Mouse (Mus musculus) kidney, adult 8-10 months (tissue): ENCODE measurements around the gene Rnf181.
A peak's percentile ranks its signal among the peaks of the same experiment; 100 is the strongest.

Experiments used
- DNase-seq, 2 experiments: peaks; one replicate each; pipeline ENCODE4 v3.0.0; 2022

Gene Rnf181

DNA sequence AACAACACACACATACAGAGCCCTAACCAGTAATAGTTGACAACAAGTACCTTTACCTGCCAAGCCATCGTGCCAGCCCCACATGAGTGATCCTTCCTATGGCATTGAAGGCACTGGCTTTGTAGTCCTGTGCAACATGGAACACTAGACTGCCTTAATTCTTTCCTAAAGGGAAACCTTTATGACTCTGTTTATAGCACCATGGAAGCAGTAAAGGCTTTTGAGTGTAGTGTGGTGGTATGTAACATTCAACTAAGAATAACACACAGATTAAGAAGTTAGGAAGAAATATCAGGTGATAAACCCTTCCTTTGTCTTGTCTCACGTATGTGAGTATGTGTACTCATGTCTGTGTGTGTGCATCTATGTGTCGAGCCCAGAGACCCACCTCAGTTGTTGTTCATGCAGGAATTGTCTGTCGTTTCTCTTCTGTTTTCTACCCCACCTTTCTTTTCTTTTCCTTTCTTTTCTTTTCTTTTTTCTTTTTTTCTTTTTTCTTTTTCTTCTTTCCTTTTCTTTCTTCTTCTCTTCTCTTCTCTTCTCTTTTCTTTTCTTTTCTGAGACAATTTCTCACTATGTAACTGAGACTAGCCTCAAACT, at the start of gene Rnf181:
TSS of gene Rnf181 (minus strand) at position 113 of the 600 bp plus-strand sequence.
- DNase-seq: no peak

DNA sequence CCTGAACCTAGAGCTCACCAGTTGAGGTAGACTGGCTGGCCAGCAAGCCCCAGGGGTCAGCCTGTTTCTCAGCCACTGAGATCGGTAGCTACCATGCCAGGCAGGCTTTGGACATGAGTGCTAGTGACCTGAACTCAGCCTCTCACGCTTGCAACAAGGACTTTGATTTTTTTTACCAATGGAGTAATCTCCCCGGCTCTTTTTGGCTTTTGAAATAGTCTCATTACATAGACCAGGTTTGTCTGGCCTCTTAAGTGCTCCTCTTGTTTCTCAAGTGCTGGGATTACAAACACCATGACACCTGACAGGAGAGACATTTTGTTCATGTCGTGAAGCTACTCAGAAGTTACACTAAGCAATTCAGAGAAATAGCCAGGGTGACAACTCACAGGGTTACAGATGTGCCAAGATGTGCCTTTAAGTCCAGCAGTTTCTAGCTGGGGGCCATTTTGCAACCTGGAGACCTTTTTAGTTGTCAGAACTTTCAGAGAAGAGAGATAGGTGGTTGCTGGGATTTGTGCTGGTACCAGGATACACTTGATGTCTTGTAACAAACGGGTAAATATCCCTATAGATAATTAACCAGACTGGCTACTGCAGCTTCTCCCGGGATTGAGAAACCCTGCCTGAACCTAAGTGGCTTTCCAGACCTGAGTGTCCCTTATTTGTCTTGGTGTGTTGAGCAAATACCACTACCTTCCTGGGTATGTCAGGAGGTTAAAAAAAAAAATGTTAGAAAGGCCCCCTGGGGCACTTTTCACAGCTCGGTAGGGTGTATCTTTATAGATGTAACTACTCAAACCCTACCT, 49.4 kb upstream of the Rnf181 start:
- no peak for DNase-seq

DNA sequence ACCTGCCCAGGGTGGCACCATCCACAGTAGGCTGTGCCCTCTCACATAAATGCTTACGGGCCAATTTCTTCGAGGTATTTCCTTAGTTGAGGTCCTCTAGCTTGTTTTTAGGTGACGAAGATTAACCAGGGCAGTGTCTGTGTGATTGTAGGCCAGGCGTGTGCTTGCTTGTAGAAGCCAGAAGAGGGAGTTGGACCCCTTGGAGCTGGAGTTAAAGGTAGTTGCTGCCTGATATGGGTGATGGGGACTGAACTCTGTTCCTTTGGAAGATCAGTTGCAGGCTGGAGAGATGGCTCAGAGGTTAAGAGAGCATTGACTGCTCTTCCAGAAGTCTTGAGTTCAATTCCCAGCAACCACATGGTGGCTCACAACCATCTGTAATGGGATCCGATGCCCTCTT, 48.4 kb upstream of the Rnf181 start:
- no peak for DNase-seq

DNA sequence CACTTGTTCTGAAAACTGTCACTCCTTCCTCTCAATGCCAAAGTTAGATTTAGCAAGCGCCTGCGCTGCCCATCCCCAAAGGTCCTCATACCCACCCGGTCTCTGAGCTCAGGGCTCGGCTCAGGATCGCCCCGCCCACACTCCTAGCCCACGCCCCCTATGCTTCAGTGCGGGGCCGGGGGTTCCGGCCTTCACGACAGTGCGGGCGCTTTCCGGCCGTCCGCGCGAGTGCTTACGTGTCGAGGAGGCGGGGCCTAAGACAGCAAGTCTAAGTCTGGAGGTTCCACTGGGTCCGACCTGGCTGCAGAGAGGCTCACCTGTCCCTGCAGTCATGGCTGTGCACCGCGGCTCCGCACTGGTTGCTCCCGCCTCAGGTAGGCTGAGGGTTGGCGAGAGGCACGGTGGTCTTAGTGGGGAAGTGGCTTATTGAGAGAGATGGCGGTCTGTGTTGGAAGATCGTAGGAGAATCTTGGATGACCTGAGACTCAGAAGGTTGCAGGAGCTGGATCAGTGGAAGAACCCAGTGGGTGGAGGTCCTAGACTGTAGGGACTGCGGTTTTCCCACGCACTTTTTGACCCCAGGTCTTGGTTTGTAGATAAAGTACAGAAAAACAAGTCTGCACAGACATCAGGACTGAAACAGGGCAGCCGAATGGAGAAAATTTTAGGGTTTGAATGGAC, 47.5 kb upstream of the Rnf181 start, which contains the start of gene Ggcx:
TSS of gene Ggcx (plus strand) at position 233 of the 681 bp plus-strand sequence.
- peak; percentile 96 to 97 for DNase-seq

GRCm38 (mm10) chr6:72410518-72410917, 43.8 kb upstream of the Rnf181 start:
- DNase-seq: no peak

GRCm38 (mm10) chr6:72410003-72410402, 43.2 kb upstream of the Rnf181 start:
- no peak for DNase-seq

GRCm38 (mm10) chr6:72409567-72409966, 42.8 kb upstream of the Rnf181 start:
- peak; percentile 64 to 81 for DNase-seq

DNA sequence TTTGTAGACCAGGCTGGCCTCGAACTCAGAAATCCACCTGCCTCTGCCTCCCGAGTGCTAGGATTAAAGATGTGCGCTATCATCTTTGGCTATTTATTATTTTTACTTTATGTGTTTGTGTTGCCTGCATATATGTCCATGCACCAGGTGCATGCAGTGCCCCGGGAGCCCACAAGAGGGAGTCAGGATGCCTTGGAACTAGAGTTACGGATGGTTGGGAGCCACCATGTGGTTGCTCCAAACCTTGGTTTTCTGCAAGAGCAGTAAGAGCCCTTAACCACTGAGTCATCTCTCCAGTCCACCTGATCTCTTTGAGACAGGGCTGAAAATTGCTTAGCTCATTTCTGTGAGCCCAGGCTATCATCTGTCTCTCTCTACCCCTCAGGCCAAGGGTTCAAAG, 40.4 kb upstream of the Rnf181 start:
- DNase-seq: peak; percentile 78 to 90

DNA sequence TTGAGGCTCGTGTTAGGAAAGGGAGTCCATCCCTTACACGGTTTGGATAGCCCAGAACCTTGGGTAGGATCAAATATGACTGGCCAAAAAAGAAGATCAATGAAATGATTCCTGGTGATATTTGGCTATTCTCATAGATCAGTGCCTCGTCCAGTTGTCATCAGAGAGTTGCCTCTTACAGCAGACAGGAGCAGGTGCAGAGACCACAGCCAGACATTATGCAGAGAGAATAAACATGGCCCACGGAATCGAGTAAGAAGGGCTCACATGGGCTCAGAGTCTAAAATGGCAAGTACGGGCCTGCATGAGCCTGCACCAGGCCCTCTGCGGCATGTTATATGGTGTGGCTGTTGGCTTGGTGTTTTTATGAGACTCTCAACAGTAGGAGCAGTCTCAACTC, 38.6 kb upstream of the Rnf181 start:
- no peak for DNase-seq

- peak; percentile 72 to 92 for DNase-seq
Measured at GRCm38 (mm10) chr6:72401875-72402274, 35.1 kb upstream of the Rnf181 start.

DNA sequence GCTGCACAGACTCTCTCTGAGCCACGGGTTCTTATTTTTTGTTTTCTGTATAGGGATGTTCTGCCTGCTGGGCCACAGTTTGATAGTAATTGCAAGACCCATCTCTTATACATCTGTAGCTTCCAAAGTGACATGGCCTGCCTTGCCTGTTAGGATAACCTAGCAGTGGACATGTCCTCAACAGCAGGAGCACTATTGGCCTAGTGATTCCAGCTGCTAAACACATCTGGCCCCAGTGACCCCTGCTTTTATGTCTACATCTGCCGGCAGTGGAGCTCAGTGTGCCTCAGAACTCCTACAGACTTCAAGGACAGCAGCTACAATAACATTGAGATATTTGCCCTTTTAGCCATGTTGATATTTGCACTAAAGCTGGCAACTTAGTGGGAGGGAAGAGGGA, 33.2 kb upstream of the Rnf181 start:
- no peak for DNase-seq

DNA sequence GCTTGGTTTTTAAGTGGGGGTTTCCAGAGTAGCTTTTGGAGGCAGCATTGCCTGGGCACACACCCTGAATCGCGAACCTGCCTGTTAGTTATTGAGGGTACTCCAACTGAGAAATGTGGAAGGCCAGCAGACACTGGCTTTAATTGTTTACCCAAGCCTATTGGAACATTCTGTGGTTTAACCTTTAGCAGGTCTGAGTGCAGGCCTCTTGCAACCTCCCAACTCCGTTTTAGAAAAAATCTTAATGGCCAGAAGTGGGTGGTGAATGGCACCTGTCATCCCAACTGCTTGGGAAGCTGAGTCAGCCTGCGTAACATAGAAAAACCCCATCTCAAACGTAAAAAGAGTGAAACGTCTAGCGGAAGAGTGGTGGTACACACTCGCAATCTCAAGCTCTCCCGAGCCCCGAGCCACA, 30.1 kb upstream of the Rnf181 start:
- no peak for DNase-seq

- no peak for DNase-seq
Measured at GRCm38 (mm10) chr6:72392341-72392740, 25.6 kb upstream of the Rnf181 start.

GRCm38 (mm10) chr6:72390795-72391521, 24.2 kb upstream of the Rnf181 start:
- peak; percentile 89 to 95 for DNase-seq

DNA sequence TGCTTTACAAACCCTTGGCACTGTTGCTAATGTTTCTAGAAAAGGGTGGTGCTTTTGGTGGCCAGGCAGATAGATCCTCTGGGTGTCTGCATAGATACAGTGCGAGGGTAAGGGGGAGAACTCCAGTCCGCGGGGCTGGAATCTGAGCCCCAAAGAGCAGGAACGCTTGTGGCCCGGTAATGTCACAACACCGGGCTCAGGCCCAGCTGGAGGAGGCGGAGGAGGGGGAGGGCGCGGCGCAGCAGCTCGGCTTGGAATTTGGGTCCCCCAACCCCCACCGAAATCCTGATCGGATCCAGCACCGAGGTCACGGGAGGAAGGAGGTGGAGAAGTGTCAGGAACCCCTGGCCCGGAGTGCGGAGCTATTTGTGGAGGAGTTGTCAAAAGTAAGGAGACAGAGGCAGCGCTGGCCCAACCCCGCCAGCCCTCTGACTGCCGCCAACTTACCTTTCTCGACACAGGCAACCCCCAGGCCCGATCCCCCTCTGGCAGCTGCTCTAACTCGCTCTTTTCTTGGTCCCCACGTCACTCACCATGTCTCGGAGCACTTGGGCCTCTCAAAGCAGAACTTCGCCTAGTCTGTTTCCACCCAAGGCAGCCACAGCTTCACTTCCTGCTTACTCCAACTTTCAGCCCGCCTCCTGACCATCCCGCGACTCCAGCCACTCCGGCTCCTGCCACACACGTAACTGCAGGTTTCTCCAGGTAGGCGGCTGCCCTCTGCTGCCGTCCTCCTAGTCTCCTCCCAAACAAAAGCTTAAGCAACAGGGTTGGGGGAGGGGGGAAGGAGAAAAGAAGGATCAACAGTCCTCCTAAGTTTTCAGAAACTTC, 23.4 kb upstream of the Rnf181 start, which contains the start of gene Vamp8:
TSS of gene Vamp8 (minus strand) at position 763 of the 831 bp plus-strand sequence.
- peak; percentile 90 to 94 for DNase-seq

DNA sequence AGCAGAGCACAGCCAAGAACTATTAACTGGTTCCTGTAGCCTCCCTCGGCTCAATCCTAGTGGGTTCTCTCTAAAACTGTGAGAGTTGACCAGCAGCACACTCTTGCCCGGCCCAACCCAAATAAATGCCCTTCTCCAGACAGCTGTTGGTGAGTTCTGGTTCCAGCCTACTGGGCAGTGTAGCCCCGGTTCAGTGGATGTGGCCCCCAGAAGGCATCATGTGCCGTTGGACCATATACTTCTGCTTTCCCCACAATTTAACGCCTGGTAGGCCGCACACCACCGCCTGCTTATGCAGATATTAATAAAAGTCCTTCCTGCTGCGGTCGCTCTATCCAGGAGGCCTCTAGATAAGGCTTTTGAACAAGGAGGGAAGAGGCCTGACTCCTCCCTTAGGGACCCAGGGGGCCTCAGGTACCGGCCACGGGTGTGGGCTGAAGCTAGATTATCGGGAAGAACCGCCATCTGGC, 22.8 kb upstream of the Rnf181 start:
- DNase-seq: no peak

- no peak for DNase-seq
Measured at GRCm38 (mm10) chr6:72388791-72389329, 22.1 kb upstream of the Rnf181 start.

GRCm38 (mm10) chr6:72388266-72388665, 21.5 kb upstream of the Rnf181 start:
- DNase-seq: no peak

- DNase-seq: no peak
Measured at GRCm38 (mm10) chr6:72387816-72388215, 21.1 kb upstream of the Rnf181 start.

DNA sequence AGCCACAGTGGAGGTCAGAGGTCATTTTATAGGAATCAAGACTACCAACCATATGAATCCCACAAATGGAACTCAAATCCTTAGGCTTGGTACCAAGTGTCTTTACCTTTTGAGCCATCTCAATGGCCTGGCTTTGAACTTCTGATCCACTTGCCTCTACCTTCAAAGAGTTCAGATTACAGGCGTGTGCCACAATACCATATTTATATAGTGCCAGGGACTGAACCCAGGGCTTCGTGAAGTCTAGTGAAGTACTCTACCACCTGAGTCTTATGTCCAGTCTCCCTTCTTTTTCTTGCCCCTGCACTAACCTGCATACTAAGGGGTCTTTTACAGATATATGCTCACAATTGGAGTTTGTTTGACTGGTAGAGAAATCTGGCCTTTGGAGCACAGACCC, 19.8 kb upstream of the Rnf181 start:
- DNase-seq: no peak

DNA sequence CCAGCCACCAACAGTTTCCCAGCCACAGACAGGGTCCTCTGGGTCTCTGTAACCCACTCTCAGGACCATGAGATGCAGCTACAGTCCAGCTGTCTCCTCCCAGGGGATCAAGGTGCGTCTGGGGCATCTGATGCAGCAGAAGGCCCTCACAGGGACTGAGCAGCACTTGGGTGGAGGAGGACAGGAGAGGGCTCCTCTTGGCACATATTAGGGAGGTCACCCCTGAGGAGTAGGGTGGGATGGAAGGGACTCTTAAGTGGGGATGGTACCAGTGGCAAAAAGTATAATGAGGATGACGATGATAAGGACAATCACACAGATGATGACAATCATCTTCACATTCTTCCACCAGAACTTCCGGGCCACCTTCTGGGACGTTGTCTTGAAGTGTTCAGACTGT, 18.5 kb upstream of the Rnf181 start:
- DNase-seq: no peak

DNA sequence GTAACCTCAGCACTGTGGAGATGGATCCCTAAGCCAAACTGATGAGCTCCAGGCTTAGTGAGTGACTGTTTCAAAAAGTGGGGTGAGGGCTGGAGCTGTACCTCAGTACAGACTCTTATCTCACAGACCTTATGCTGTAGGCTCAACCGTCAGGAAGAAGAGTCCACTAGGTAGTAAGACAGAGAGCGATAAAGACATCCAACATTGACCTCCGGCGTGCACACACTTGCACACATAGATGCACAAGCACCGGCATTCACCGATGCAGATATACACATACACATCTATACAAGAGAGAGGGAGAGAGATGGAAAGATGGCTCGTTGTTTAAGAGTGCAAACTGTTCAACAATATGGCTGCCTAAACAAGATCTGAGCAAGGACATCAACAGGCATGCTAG, 17.2 kb upstream of the Rnf181 start:
- no peak for DNase-seq
